Mouse (Mus musculus) cortical plate, adult 2 months (tissue): ENCODE data around the gene Higd2a.

Experiments used
- CTCF ChIP-seq: fragments of 200-500 bp; IDR thresholded peaks from 2 replicates; pipeline ENCODE4 v1.5.1; 2011; ENCODE audit warnings: mild to moderate bottlenecking, control low read depth, low read length; ENCODE audit not compliant: insufficient read depth; ENCODE audit errors: extremely low read depth
- POLR2A ChIP-seq: fragments of 200-500 bp; IDR thresholded peaks from 2 replicates; pipeline ENCODE4 v1.6.1; 2011; ENCODE audit warnings: mild to moderate bottlenecking, low read length, control low read depth; ENCODE audit not compliant: insufficient read depth; ENCODE audit errors: extremely low read depth

- no peak for TF ChIP-seq POLR2A
- no peak for TF ChIP-seq CTCF
These were observed 8.6 kb upstream of the Higd2a start for GRCm38 (mm10) chr13:54581385-54581784.
